Mouse (Mus musculus): ENCODE measurements around the gene Tpx2.

DNA sequence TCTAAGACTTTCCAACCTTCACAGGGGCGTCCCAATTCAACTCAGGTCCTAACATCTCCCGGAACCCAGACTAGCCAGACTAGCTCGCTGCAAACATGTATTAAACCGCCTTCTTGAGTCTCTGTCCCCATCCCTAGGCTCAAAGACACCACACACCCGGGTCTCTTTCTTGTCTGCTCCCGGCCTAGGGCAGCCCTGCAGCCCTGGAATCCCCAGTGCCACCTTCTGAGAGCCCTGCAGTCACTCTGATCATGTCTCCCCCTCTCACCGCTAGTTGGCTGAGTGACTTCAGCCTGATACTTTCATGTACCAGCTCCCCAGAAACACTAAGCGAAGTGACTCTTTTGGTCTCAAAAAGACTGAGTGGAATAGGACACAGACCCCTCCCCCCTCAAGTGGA, 95.8 kb downstream of the Tpx2 start:
- no peak for TF ChIP-seq GATA1 (IDR thresholded peaks at IDR 0.05; ENCODE audit: borderline replicate concordance, low read length)
- no peak for TF ChIP-seq FLI1 (IDR thresholded peaks at IDR 0.05; ENCODE audit: low read length)

Data from megakaryocyte, embryonic 14.5 days (primary cell).